Mouse (Mus musculus): ENCODE results near the gene Ifi47.

Ifi47 gene

GRCm38 (mm10) chr11:49089735-49090507 is 13.5 kb downstream of the Ifi47 start:
- DNase-seq (ENCODE audit: extremely low read depth, low read depth, low spot score): no peak

- DNase-seq (ENCODE audit: extremely low read depth, low read depth, low spot score): no peak
These were observed 14.2 kb downstream of the Ifi47 start for GRCm38 (mm10) chr11:49090551-49090950.

- DNase-seq (ENCODE audit: extremely low read depth, low read depth, low spot score): no peak
These were observed 14.8 kb downstream of the Ifi47 start for GRCm38 (mm10) chr11:49091171-49091570.

- no peak for DNase-seq (ENCODE audit: extremely low read depth, low read depth, low spot score)
These were observed 15.7 kb downstream of the Ifi47 start for GRCm38 (mm10) chr11:49092053-49092586.

GRCm38 (mm10) chr11:49092786-49093185 is 16.4 kb downstream of the Ifi47 start:
- no peak for DNase-seq (ENCODE audit: extremely low read depth, low read depth, low spot score)

- no peak for DNase-seq (ENCODE audit: extremely low read depth, low read depth, low spot score)
These were observed 17.7 kb downstream of the Ifi47 start for GRCm38 (mm10) chr11:49093861-49094660.

GRCm38 (mm10) chr11:49095367-49095766 is 19.0 kb downstream of the Ifi47 start:
- no peak for DNase-seq (ENCODE audit: extremely low read depth, low read depth, low spot score)

- no peak for DNase-seq (ENCODE audit: extremely low read depth, low read depth, low spot score)
These were observed 24.0 kb downstream of the Ifi47 start for GRCm38 (mm10) chr11:49100409-49100808.

GRCm38 (mm10) chr11:49101500-49101899 is 25.1 kb downstream of the Ifi47 start:
- DNase-seq (ENCODE audit: extremely low read depth, low read depth, low spot score): no peak

- no peak for DNase-seq (ENCODE audit: extremely low read depth, low read depth, low spot score)
These were observed 26.8 kb downstream of the Ifi47 start for GRCm38 (mm10) chr11:49103047-49103693.

- no peak for DNase-seq (ENCODE audit: extremely low read depth, low read depth, low spot score)
These were observed 29.4 kb downstream of the Ifi47 start for GRCm38 (mm10) chr11:49105752-49106151.

GRCm38 (mm10) chr11:49107650-49108537 is 31.5 kb downstream of the Ifi47 start:
- DNase-seq (ENCODE audit: extremely low read depth, low read depth, low spot score): no peak

GRCm38 (mm10) chr11:49108833-49109232 is 32.4 kb downstream of the Ifi47 start:
- no peak for DNase-seq (ENCODE audit: extremely low read depth, low read depth, low spot score)

- no peak for DNase-seq (ENCODE audit: extremely low read depth, low read depth, low spot score)
These were observed 34.6 kb downstream of the Ifi47 start for GRCm38 (mm10) chr11:49111000-49111399.

- no peak for DNase-seq (ENCODE audit: extremely low read depth, low read depth, low spot score)
These were observed 36.3 kb downstream of the Ifi47 start for GRCm38 (mm10) chr11:49112624-49113219.

- DNase-seq (ENCODE audit: extremely low read depth, low read depth, low spot score): no peak
These were observed 37.8 kb downstream of the Ifi47 start for GRCm38 (mm10) chr11:49114158-49114557.

- DNase-seq (ENCODE audit: extremely low read depth, low read depth, low spot score): no peak
These were observed 38.4 kb downstream of the Ifi47 start, which contains the start of gene Olfr1396 for GRCm38 (mm10) chr11:49114774-49115173. Gene Olfr1396 (minus strand): TSS chr11:49114874.

- no peak for DNase-seq (ENCODE audit: extremely low read depth, low read depth, low spot score)
These were observed 43.2 kb downstream of the Ifi47 start for GRCm38 (mm10) chr11:49119635-49120034.

- no peak for DNase-seq (ENCODE audit: extremely low read depth, low read depth, low spot score)
These were observed 47.8 kb downstream of the Ifi47 start for GRCm38 (mm10) chr11:49124169-49124568.

- DNase-seq (ENCODE audit: extremely low read depth, low read depth, low spot score): no peak
These were observed 65.6 kb downstream of the Ifi47 start, which contains the start of gene Olfr1395 for GRCm38 (mm10) chr11:49141974-49142373. Gene Olfr1395 (plus strand): TSS chr11:49142274.
